Mouse (Mus musculus) C2C12 (cell line): ENCODE data around the gene Cfap46. TPM values are rescaled to one million over a fixed set of nuclear protein-coding genes. Genes with fewer than 3 reads are reported as not detected.
A peak's percentile ranks its signal among the peaks of the same experiment; 100 is the strongest.
"Not testable (repeated sequence)": the region's sequence is repeated elsewhere in the genome, so short reads cannot be mapped to it uniquely, and the experiment has no call there.

Source experiments
- H3K27me3 ChIP-seq: one replicate; pipeline ENCODE4 v1.6.1; 2011; ENCODE audit not compliant: control insufficient read depth, insufficient read depth, insufficient read length
- H3K36me3 ChIP-seq: one replicate; pipeline ENCODE4 v1.6.1; 2011; ENCODE audit not compliant: control insufficient read depth, insufficient read depth
- H3K4me3 ChIP-seq: one replicate; pipeline ENCODE4 v1.5.1; 2011; ENCODE audit warnings: mild to moderate bottlenecking, control low read depth; ENCODE audit not compliant: poor library complexity, insufficient read depth, severe bottlenecking
- H3K79me2 ChIP-seq: one replicate; pipeline ENCODE4 v1.6.1; 2011; ENCODE audit not compliant: control insufficient read depth, insufficient read depth
- H3K79me3 ChIP-seq: one replicate; pipeline ENCODE4 v1.6.1; 2011; ENCODE audit warnings: low read depth, control low read depth
- H3ac ChIP-seq: one replicate; pipeline ENCODE3; 2011; ENCODE audit warnings: low read depth; ENCODE audit not compliant: control insufficient read depth, insufficient read length
- CEBPB ChIP-seq: IDR thresholded peaks from one replicate; pipeline ENCODE4 v1.6.1; 2011; ENCODE audit warnings: low read depth, mild to moderate bottlenecking, control low read depth, moderate library complexity
- CTCF ChIP-seq: IDR thresholded peaks from one replicate; pipeline ENCODE4 v1.5.1; 2011; ENCODE audit not compliant: control insufficient read depth, insufficient read depth, insufficient read length
- FOSL1 ChIP-seq: IDR thresholded peaks from one replicate; pipeline ENCODE4 v1.8.0; 2011; ENCODE audit warnings: mild to moderate bottlenecking, low read length; ENCODE audit not compliant: poor library complexity, insufficient read depth, severe bottlenecking
- MAX ChIP-seq: IDR thresholded peaks from one replicate; pipeline ENCODE4 v1.6.1; 2011; ENCODE audit warnings: mild to moderate bottlenecking, control low read depth
- MYOD1 ChIP-seq: IDR thresholded peaks from one replicate; pipeline ENCODE4 v1.6.1; 2011; ENCODE audit warnings: low read depth; ENCODE audit not compliant: control insufficient read depth, insufficient read length
- MYOG ChIP-seq: IDR thresholded peaks from one replicate; pipeline ENCODE4 v1.6.1; 2011; ENCODE audit not compliant: control insufficient read depth, insufficient read length; ENCODE audit errors: extremely low read depth
- USF1 ChIP-seq: IDR thresholded peaks from one replicate; pipeline ENCODE4 v1.6.1; 2011; ENCODE audit warnings: low read depth, mild to moderate bottlenecking, control low read depth, moderate library complexity
- polyA plus RNA-seq: library from polyadenylated mRNA; unstranded; fragments of >200 nt; fragmentation: generic; extraction: Trizol; gene quantifications from one replicate; pipeline ENCODE4 v1.2.1, GENCODE M21; 2012; ENCODE audit warnings: missing spikeins

Gene Cfap46
- polyA plus RNA-seq, 1 experiment: 0.15 TPM

GRCm38 (mm10) chr7:139685336-139685735 is 1.7 kb upstream of the Cfap46 start:
- Histone ChIP-seq H3K79me2 (no peaks in the 10 kb centered on the region), H3K36me3 (no peaks in the 10 kb centered on the region), H3K4me3 (no peak overlapping the region), H3ac (no peak overlapping the region), H3K27me3 (peaks cover 3% of the 10 kb centered on the region), H3K79me3 (no peaks in the 10 kb centered on the region)
- TF ChIP-seq MAX: no peak
- no peak for TF ChIP-seq CEBPB
- TF ChIP-seq USF1: no peak
- no peak for TF ChIP-seq MYOD1
- no peak for TF ChIP-seq MYOG
- TF ChIP-seq CTCF: no peak
- no peak for TF ChIP-seq FOSL1

DNA sequence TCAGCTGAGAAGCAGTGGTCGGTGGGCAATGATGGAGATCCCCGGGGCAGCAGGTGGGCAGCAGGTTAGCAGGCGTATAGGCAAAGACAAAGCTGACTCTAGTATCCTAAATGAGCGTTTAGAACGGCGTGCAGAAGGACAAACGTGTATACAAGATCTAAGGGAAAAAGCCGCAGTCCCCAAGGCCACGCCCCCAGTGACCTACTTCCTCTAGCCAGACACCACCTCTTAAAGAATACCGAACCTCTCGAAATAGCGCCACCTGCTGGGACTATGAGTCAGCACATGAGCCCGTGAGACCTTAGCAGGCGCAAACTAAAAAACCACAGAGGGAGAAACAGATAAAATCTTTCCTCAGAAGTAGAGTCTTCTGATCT is 924 bp upstream of the Cfap46 start:
- H3K36me3 ChIP-seq: no peaks in the 10 kb centered on the region
- H3K27me3 ChIP-seq: peaks cover 3% of the 10 kb centered on the region
- peak overlapping the region; percentile 48 for H3K4me3 ChIP-seq
- TF ChIP-seq CTCF (peak; percentile 60), CEBPB (no peak)
- peak overlapping the region; percentile 51 for H3ac ChIP-seq
- no peaks in the 10 kb centered on the region for H3K79me3 ChIP-seq
- no peaks in the 10 kb centered on the region for H3K79me2 ChIP-seq

GRCm38 (mm10) chr7:139681921-139682598 is 1.6 kb downstream of the Cfap46 start:
- H3K36me3 ChIP-seq: no peaks in the 10 kb centered on the region
- no peaks in the 10 kb centered on the region for H3K79me2 ChIP-seq
- H3K4me3 ChIP-seq: no peak overlapping the region
- no peaks in the 10 kb centered on the region for H3K79me3 ChIP-seq
- no peak overlapping the region for H3ac ChIP-seq
- TF ChIP-seq MYOG (no peak), FOSL1 (no peak), CTCF (no peak), MYOD1 (no peak), CEBPB (no peak), MAX (no peak), USF1 (no peak)
- H3K27me3 ChIP-seq: peaks cover 3% of the 10 kb centered on the region

GRCm38 (mm10) chr7:139676433-139676832 is 7.2 kb downstream of the Cfap46 start:
- Histone ChIP-seq H3K4me3 (no peak overlapping the region), H3K79me2 (no peaks in the 10 kb centered on the region), H3ac (no peak overlapping the region), H3K36me3 (no peaks in the 10 kb centered on the region), H3K27me3 (peaks cover 6% of the 10 kb centered on the region), H3K79me3 (no peaks in the 10 kb centered on the region)
- TF ChIP-seq MAX (no peak), MYOD1 (no peak), CTCF (no peak), FOSL1 (no peak), CEBPB (no peak), MYOG (no peak), USF1 (no peak)

DNA sequence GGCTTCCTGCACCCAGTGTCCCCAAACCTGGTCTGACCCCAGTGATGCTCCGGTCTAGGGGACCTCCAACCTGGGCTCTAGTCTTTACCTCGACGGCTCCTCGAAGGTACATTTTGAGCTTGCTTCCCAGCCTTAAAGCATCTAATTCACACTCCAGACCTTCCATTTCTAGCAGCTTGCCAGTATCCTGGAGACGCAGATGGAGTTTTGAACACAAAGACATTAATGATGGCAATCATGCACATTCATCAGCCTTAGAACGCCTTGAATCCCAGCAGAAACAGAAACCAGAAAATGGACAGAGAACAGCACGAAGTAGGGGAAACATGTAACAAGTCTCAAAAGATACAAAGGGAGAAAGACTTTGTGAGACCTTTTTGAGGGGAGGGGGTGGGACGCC is 16.7 kb downstream of the Cfap46 start:
- Histone ChIP-seq H3K79me3 (no peaks in the 10 kb centered on the region), H3K4me3 (no peak overlapping the region), H3K36me3 (no peaks in the 10 kb centered on the region), H3K79me2 (no peaks in the 10 kb centered on the region), H3K27me3 (peaks cover 61% of the 10 kb centered on the region), H3ac (no peak overlapping the region)
- TF ChIP-seq USF1 (no peak), MYOG (no peak), CTCF (no peak), MYOD1 (no peak), MAX (no peak), FOSL1 (no peak)

GRCm38 (mm10) chr7:139663318-139663717 is 20.3 kb downstream of the Cfap46 start:
- H3ac ChIP-seq: no peak overlapping the region
- no peak for TF ChIP-seq MYOD1
- no peak overlapping the region for H3K4me3 ChIP-seq
- H3K27me3 ChIP-seq: peaks cover 60% of the 10 kb centered on the region
- H3K79me3 ChIP-seq: no peaks in the 10 kb centered on the region
- no peaks in the 10 kb centered on the region for H3K79me2 ChIP-seq
- H3K36me3 ChIP-seq: no peaks in the 10 kb centered on the region

DNA sequence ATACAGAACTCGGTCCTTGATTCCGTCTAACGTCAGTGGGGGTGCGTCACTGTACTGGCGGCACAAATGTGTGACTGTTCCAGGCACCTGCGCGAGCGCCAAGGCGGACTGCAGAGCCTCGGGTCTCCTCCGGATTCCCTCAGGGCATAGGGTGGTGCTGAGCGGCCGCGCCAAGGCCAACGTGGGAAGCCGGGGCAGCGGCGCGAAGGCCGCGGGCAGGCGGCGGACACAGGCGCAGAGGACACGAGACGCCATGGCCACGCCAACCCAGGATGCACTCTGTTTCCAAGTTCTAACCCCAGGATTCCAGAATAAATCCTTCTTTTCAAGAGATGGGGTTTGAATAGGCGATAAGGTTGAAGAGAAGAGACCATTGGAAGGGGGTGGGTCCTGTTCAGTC is 23.7 kb downstream of the Cfap46 start:
- not testable (repeated sequence) for H3K36me3 ChIP-seq, H3K4me3 ChIP-seq, H3ac ChIP-seq, H3K79me3 ChIP-seq, H3K79me2 ChIP-seq
- peaks cover 39% of the 10 kb centered on the region for H3K27me3 ChIP-seq
